Mouse (Mus musculus): ENCODE results near the gene Supt16. TPM values are rescaled to one million over a fixed set of nuclear protein-coding genes. Genes with fewer than 3 reads are reported as not detected.

Supt16 gene
- 10 to 100 TPM; 13.0 to 14.2 TPM for total RNA-seq (2021)
- long read RNA-seq, experiment 1, full-length matches to known transcripts = 2 of 2 reads
- long read RNA-seq, experiment 1, partial matches to known transcripts = 0 of 2 reads
- long read RNA-seq, experiment 1, other reads (novel, unspliced or antisense) = 0 of 2 reads
- long read RNA-seq, experiment 2, full-length matches to known transcripts = 1 of 1 reads
- long read RNA-seq, experiment 2, partial matches to known transcripts = 0 of 1 reads
- long read RNA-seq, experiment 2, other reads (novel, unspliced or antisense) = 0 of 1 reads

- peak; percentile 76 for DNase-seq (ENCODE audit: low spot score)
Measured at GRCm38 (mm10) chr14:52197156-52197878, at the start of gene Supt16. TSS of gene Supt16 (minus strand) at chr14:52197416.

GRCm38 (mm10) chr14:52246129-52246528, 48.9 kb upstream of the Supt16 start:
- DNase-seq (ENCODE audit: low spot score) = no peak

GRCm38 (mm10) chr14:52244690-52245042, 47.5 kb upstream of the Supt16 start:
- DNase-seq (ENCODE audit: low spot score) = no peak

GRCm38 (mm10) chr14:52244041-52244689, 46.9 kb upstream of the Supt16 start:
- peak; percentile 100 for DNase-seq (ENCODE audit: low spot score)

- DNase-seq (ENCODE audit: low spot score) = no peak
Measured at GRCm38 (mm10) chr14:52236216-52236615, 39.0 kb upstream of the Supt16 start.

- peak; percentile 51 for DNase-seq (ENCODE audit: low spot score)
Measured at GRCm38 (mm10) chr14:52235165-52235564, 37.9 kb upstream of the Supt16 start.

GRCm38 (mm10) chr14:52232249-52232648, 35.0 kb upstream of the Supt16 start:
- DNase-seq (ENCODE audit: low spot score) = no peak

GRCm38 (mm10) chr14:52225972-52226371, 28.8 kb upstream of the Supt16 start:
- DNase-seq (ENCODE audit: low spot score) = no peak

- DNase-seq (ENCODE audit: low spot score) = no peak
Measured at GRCm38 (mm10) chr14:52217261-52217660, 20.0 kb upstream of the Supt16 start.

- no peak for DNase-seq (ENCODE audit: low spot score)
Measured at GRCm38 (mm10) chr14:52199412-52199811, 2.2 kb upstream of the Supt16 start.

GRCm38 (mm10) chr14:52198141-52198540, 925 bp upstream of the Supt16 start:
- no peak for DNase-seq (ENCODE audit: low spot score)

- no peak for DNase-seq (ENCODE audit: low spot score)
Measured at GRCm38 (mm10) chr14:52196230-52197155, 723 bp downstream of the Supt16 start.

- DNase-seq (ENCODE audit: low spot score) = no peak
Measured at GRCm38 (mm10) chr14:52195691-52196090, 1.5 kb downstream of the Supt16 start.

- no peak for DNase-seq (ENCODE audit: low spot score)
Measured at GRCm38 (mm10) chr14:52190740-52191359, 6.4 kb downstream of the Supt16 start.

- no peak for DNase-seq (ENCODE audit: low spot score)
Measured at GRCm38 (mm10) chr14:52189519-52189918, 7.7 kb downstream of the Supt16 start.

- DNase-seq (ENCODE audit: low spot score) = no peak
Measured at GRCm38 (mm10) chr14:52188788-52189187, 8.4 kb downstream of the Supt16 start.

- DNase-seq (ENCODE audit: low spot score) = no peak
Measured at GRCm38 (mm10) chr14:52166571-52166970, 30.6 kb downstream of the Supt16 start.

GRCm38 (mm10) chr14:52160911-52161310, 36.3 kb downstream of the Supt16 start:
- no peak for DNase-seq (ENCODE audit: low spot score)

GRCm38 (mm10) chr14:52155008-52155407, 42.2 kb downstream of the Supt16 start:
- no peak for DNase-seq (ENCODE audit: low spot score)

GRCm38 (mm10) chr14:52152613-52153012, 44.6 kb downstream of the Supt16 start:
- DNase-seq (ENCODE audit: low spot score) = no peak

- DNase-seq (ENCODE audit: low spot score) = no peak
Measured at GRCm38 (mm10) chr14:52152179-52152578, 45.0 kb downstream of the Supt16 start.
